ENCODE assay signal across 8 mouse cellular contexts in genomic region chr7:42505186-42505585, GRCm38 (mm10). TPM values are rescaled to one million over a fixed set of nuclear protein-coding genes. Genes with fewer than 3 reads are reported as not detected.
A peak's percentile ranks its signal among the peaks of the same experiment; 100 is the strongest.
DNase-seq lines count a peak whose midpoint lies in the region; ATAC-seq and TF ChIP-seq lines count a peak whose summit lies in the region.

No protein-coding gene starts in this region.

- H3K36me3 ChIP-seq in lung, embryonic 14.5 days (ENCODE audit: insufficient read depth): peaks cover 6% of the 10 kb centered on the region; the same call in 1 of the 2 replicates
- H3K36me3 ChIP-seq in forebrain, embryonic 10.5 days (replicated peaks): peaks cover 32% of the 10 kb centered on the region
- H3K36me3 ChIP-seq in limb, embryonic 15.5 days: peaks cover 12% of the 10 kb centered on the region
- no peaks in the 10 kb centered on the region for H3K36me3 ChIP-seq in neural tube, embryonic 14.5 days (ENCODE audit: control insufficient read depth, insufficient read depth, low read length)

- peak overlapping the region; percentile 62 for H3K4me3 ChIP-seq in lung, embryonic 14.5 days (ENCODE audit: low read depth, low read length)
- peak overlapping the region; percentile 61 for H3K4me3 ChIP-seq in forebrain, embryonic 10.5 days
- H3K4me3 ChIP-seq in limb, embryonic 15.5 days: peak overlapping the region; percentile 57
- peak overlapping the region; percentile 60 for H3K4me3 ChIP-seq in neural tube, embryonic 14.5 days (ENCODE audit: low read depth, low read length)

- peak overlapping the region; percentile 70 for H3K9ac ChIP-seq in lung, embryonic 14.5 days
- peak overlapping the region; percentile 47 for H3K9ac ChIP-seq in limb, embryonic 15.5 days
- H3K9ac ChIP-seq in neural tube, embryonic 14.5 days (replicated peaks; ENCODE audit: low read depth, low read length): peak overlapping the region; percentile 57

- peak overlapping the region; percentile 66 for H3K4me2 ChIP-seq in lung, embryonic 14.5 days
- H3K4me2 ChIP-seq in limb, embryonic 15.5 days: peak overlapping the region; percentile 51
- peak overlapping the region; percentile 63 for H3K4me2 ChIP-seq in neural tube, embryonic 14.5 days (ENCODE audit: low read depth, low read length)

- no peaks in the 10 kb centered on the region for H3K27me3 ChIP-seq in lung, embryonic 14.5 days (ENCODE audit: insufficient read depth, low read length)
- no peaks in the 10 kb centered on the region for H3K27me3 ChIP-seq in forebrain, embryonic 10.5 days (ENCODE audit: poor library complexity, severe bottlenecking)
- no peaks in the 10 kb centered on the region for H3K27me3 ChIP-seq in limb, embryonic 15.5 days
- H3K27me3 ChIP-seq in neural tube, embryonic 14.5 days (ENCODE audit: control insufficient read depth, insufficient read depth, low read length): no peaks in the 10 kb centered on the region

- peak overlapping the region; percentile 60; the same call in 1 of the 2 replicates for H3K27ac ChIP-seq in lung, embryonic 14.5 days (ENCODE audit: low read depth)
- H3K27ac ChIP-seq in forebrain, embryonic 10.5 days: peak overlapping the region; percentile 84
- H3K27ac ChIP-seq in limb, embryonic 15.5 days: peak overlapping the region; percentile 63
- peak overlapping the region; percentile 65 for H3K27ac ChIP-seq in neural tube, embryonic 14.5 days (ENCODE audit: low read depth, low read length)

- peak; percentile 34 for DNase-seq in adrenal gland, postnatal 14 days
- DNase-seq in adrenal gland, adult 2 months: no peak
- DNase-seq in lung, embryonic 14.5 days: peak; percentile 55
- DNase-seq in lung, postnatal 10 days: no peak
- no peak for DNase-seq in forebrain, embryonic 10.5 days (ENCODE audit: extremely low spot score, low spot score)
- no peak for DNase-seq in spleen, postnatal 36 days (ENCODE audit: low spot score in 2 of 2)

- no peaks in the 10 kb centered on the region for H3K9me3 ChIP-seq in lung, embryonic 14.5 days (ENCODE audit: low read depth, low read length)
- peaks cover 36% of the 10 kb centered on the region for H3K9me3 ChIP-seq in forebrain, embryonic 10.5 days
- no peaks in the 10 kb centered on the region for H3K9me3 ChIP-seq in limb, embryonic 15.5 days
- no peaks in the 10 kb centered on the region for H3K9me3 ChIP-seq in neural tube, embryonic 14.5 days (ENCODE audit: control insufficient read depth, low read length)

- TF ChIP-seq CTCF in lung, embryonic 14.5 days (IDR thresholded peaks at IDR 0.05; ENCODE audit: low read depth): no peak

- WGBS in lung, embryonic 14.5 days: under 1% methylated on average over 20 of the region's 20 CpGs
- 2% methylated on average over 20 of the region's 20 CpGs for WGBS in forebrain, embryonic 10.5 days
- WGBS in limb, embryonic 15.5 days: 2% methylated on average over 20 of the region's 20 CpGs
- 1% methylated on average over 20 of the region's 20 CpGs for WGBS in neural tube, embryonic 14.5 days

- ATAC-seq in lung, embryonic 14.5 days (ENCODE audit: insufficient read depth): peak; percentile 75
- ATAC-seq in limb, embryonic 15.5 days (ENCODE audit: insufficient number of reproducible peaks, low FRiP score, low TSS enrichment, low read depth): peak; percentile 44
- ATAC-seq in neural tube, embryonic 14.5 days (ENCODE audit: low read depth): peak; percentile 67

- H3K4me1 ChIP-seq in lung, embryonic 14.5 days (ENCODE audit: insufficient read depth): no peaks in the 10 kb centered on the region
- H3K4me1 ChIP-seq in forebrain, embryonic 10.5 days: 0 out of 2 replicates have a peak, but pooled peaks cover 3% of the 10 kb centered on the region
- no peaks in the 10 kb centered on the region for H3K4me1 ChIP-seq in limb, embryonic 15.5 days
- H3K4me1 ChIP-seq in neural tube, embryonic 14.5 days (ENCODE audit: control insufficient read depth, insufficient read depth, low read length): no peaks in the 10 kb centered on the region

RNA-seq across cellular contexts. Expression of gene Zfp141, which starts 0.4 kb away (rescaled TPM):
- 15.1 and 15.7 TPM in 2 replicates for total RNA-seq in adrenal gland, postnatal 14 days (2021)
- total RNA-seq in adrenal gland, adult 2 months (2021): 10 to 100 TPM; 11.0 to 12.6 TPM
- 1.6 and 2.3 TPM in 2 replicates for polyA plus RNA-seq in adrenal gland, adult 2 months (2012; rRNA removed)
- 11.6 and 12.2 TPM in 2 replicates for polyA plus RNA-seq in lung, embryonic 14.5 days (2014; fragmentation: Nextera tagmentation; extraction: Ambion mirVana)
- 15.0 and 15.2 TPM in 2 replicates for polyA plus RNA-seq in forebrain, embryonic 10.5 days (2016; fragmentation: Nextera tagmentation; extraction: Ambion mirVana)
- 9.3 and 10.4 TPM in 2 replicates for polyA plus RNA-seq in limb, embryonic 15.5 days (2015; fragmentation: Nextera tagmentation; extraction: Ambion mirVana)
- 15.8 and 16.3 TPM in 2 replicates for polyA plus RNA-seq in neural tube, embryonic 14.5 days (2014; fragmentation: Nextera tagmentation; extraction: Ambion mirVana)

RNA-seq across cellular contexts. Expression of gene 4933421I07Rik, which starts 57.3 kb away (rescaled TPM):
- total RNA-seq in adrenal gland, postnatal 14 days (2021): not detected in 2 replicates
- total RNA-seq in adrenal gland, adult 2 months (2021): not detected
- not detected in 2 replicates for polyA plus RNA-seq in adrenal gland, adult 2 months (2012; rRNA removed)
- not detected in 2 replicates for polyA plus RNA-seq in lung, embryonic 14.5 days (2014; fragmentation: Nextera tagmentation; extraction: Ambion mirVana)
- not detected in 2 replicates for polyA plus RNA-seq in forebrain, embryonic 10.5 days (2016; fragmentation: Nextera tagmentation; extraction: Ambion mirVana)
- not detected in 2 replicates for polyA plus RNA-seq in limb, embryonic 15.5 days (2015; fragmentation: Nextera tagmentation; extraction: Ambion mirVana)
- not detected in 2 replicates for polyA plus RNA-seq in neural tube, embryonic 14.5 days (2014; fragmentation: Nextera tagmentation; extraction: Ambion mirVana)

Comparison
In these comparisons a context has a peak if more than half of its experiments do, and no peak if none do; other contexts are left out.
1. DNase-seq: peak in adrenal gland, postnatal 14 days (single experiment) and lung, embryonic 14.5 days (single experiment); none in adrenal gland, adult 2 months (single experiment), lung, postnatal 10 days (single experiment), forebrain, embryonic 10.5 days (single experiment) and spleen, postnatal 36 days (0 of 2).
2. Peak in every context shown above with its lines, with median percentiles within 50 percentile points of each other: ATAC-seq, H3K27ac ChIP-seq, H3K4me2 ChIP-seq, H3K4me3 ChIP-seq and H3K9ac ChIP-seq.